Mouse (Mus musculus): ENCODE data around the gene Cd47. TPM values are rescaled to one million over a fixed set of nuclear protein-coding genes. Genes with fewer than 3 reads are reported as not detected.

The Cd47 gene
- polyA plus RNA-seq, 1 experiment from 2014 or later = 63.8 TPM

DNA sequence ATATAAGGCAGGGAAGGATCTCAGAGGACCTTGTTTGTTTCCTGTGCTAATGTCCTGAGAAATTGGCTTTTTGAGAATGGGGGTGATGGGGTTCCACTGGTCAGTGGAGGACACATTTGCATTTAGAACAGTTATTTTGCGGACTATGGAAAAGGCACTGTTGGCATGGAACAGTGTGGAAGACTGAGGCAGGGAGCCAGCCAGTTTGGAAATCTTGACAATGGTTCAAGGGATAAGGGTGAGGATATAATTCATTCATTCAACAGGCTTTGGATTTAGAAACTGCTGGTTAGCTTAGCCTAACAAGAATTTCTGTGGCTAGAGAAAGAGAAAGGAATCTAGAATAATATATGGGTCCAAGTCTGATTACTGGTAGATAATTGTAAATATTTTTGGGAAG is 61.7 kb downstream of the Cd47 start:
- H3K36me3 ChIP-seq (ENCODE audit: control insufficient read depth, insufficient read depth, low read length) = no peaks in the 10 kb centered on the region
- H3K4me3 ChIP-seq (ENCODE audit: low read depth, low read length) = no peak overlapping the region
- no peaks in the 10 kb centered on the region for H3K9me3 ChIP-seq (ENCODE audit: control insufficient read depth, low read length)
- no peak overlapping the region for H3K4me2 ChIP-seq (ENCODE audit: low read depth)
- H3K27ac ChIP-seq (ENCODE audit: low read depth, low read length) = no peak overlapping the region
- WGBS = 100% methylated on average over 1 of the region's 1 CpGs
- ATAC-seq (ENCODE audit: insufficient read depth, low FRiP score, low TSS enrichment) (no peak), DNase-seq (ENCODE audit: low spot score) (no peak)
- peaks cover 6% of the 10 kb centered on the region for H3K4me1 ChIP-seq (ENCODE audit: control insufficient read depth, insufficient read depth, low read length)
- H3K9ac ChIP-seq (ENCODE audit: low read length) = no peak overlapping the region
- H3K27me3 ChIP-seq (ENCODE audit: control insufficient read depth, insufficient read depth, low read length) = no peaks in the 10 kb centered on the region

DNA sequence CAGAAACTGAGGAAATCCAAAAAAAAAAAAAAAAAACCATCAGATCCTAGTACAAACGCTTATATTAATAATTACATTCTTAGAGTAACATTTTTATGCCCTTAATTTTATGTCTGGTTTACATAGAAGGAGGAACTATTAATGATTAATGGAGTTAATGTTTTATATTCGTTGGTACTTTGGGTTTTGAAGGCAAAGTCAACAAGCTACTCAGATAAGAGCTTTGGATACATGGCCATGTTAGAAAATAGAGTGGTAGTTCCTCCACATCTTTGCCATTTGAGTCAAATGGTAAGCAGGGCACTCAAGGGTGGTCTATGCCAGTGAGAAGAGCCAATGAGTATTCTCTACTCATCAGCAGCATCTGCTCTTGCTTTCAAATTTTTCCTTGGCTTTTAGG is 66.3 kb downstream of the Cd47 start:
- no peak overlapping the region for H3K4me3 ChIP-seq (ENCODE audit: low read depth, low read length)
- no peaks in the 10 kb centered on the region for H3K27me3 ChIP-seq (ENCODE audit: control insufficient read depth, insufficient read depth, low read length)
- no peak overlapping the region for H3K27ac ChIP-seq (ENCODE audit: low read depth, low read length)
- H3K9ac ChIP-seq (ENCODE audit: low read length) = no peak overlapping the region
- no peaks in the 10 kb centered on the region for H3K9me3 ChIP-seq (ENCODE audit: control insufficient read depth, low read length)
- peaks cover 2% of the 10 kb centered on the region; the same call in 1 of the 2 replicates for H3K36me3 ChIP-seq (ENCODE audit: control insufficient read depth, insufficient read depth, low read length)
- WGBS = 93% methylated on average over 2 of the region's 2 CpGs
- no peak overlapping the region for H3K4me2 ChIP-seq (ENCODE audit: low read depth)
- ATAC-seq (ENCODE audit: insufficient read depth, low FRiP score, low TSS enrichment) = no peak
- DNase-seq (ENCODE audit: low spot score) = no peak
- no peaks in the 10 kb centered on the region for H3K4me1 ChIP-seq (ENCODE audit: control insufficient read depth, insufficient read depth, low read length)

DNA sequence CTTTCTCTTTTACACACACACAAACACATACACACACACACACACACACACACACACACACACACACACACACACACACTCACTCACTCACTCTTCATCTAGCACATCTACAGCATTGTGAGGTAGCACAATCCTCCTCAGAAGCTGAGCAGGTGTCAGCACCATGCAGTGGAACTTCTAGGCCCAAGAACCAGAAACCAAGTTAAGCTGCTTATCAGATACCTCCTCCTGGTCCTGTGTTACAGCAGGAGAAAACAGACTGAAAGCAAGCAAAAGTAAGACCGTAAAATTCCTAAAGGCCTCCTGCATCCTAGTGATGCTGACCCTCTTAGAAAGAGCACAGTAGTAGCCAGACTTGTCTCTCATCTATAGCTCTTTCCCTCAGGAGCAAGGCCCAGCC is 67.9 kb downstream of the Cd47 start:
- no peaks in the 10 kb centered on the region for H3K4me1 ChIP-seq (ENCODE audit: control insufficient read depth, insufficient read depth, low read length)
- H3K9me3 ChIP-seq (ENCODE audit: control insufficient read depth, low read length) = no peaks in the 10 kb centered on the region
- H3K4me2 ChIP-seq (ENCODE audit: low read depth) = no peak overlapping the region
- ATAC-seq (ENCODE audit: insufficient read depth, low FRiP score, low TSS enrichment) (no peak), DNase-seq (ENCODE audit: low spot score) (no peak)
- peaks cover 2% of the 10 kb centered on the region; the same call in 1 of the 2 replicates for H3K36me3 ChIP-seq (ENCODE audit: control insufficient read depth, insufficient read depth, low read length)
- no peak overlapping the region for H3K9ac ChIP-seq (ENCODE audit: low read length)
- no peak overlapping the region for H3K4me3 ChIP-seq (ENCODE audit: low read depth, low read length)
- no peaks in the 10 kb centered on the region for H3K27me3 ChIP-seq (ENCODE audit: control insufficient read depth, insufficient read depth, low read length)
- H3K27ac ChIP-seq (ENCODE audit: low read depth, low read length) = no peak overlapping the region
- 93% methylated on average over 1 of the region's 1 CpGs for WGBS

- Histone ChIP-seq H3K4me1 (ENCODE audit: control insufficient read depth, insufficient read depth, low read length) (no peaks in the 10 kb centered on the region), H3K4me2 (ENCODE audit: low read depth) (no peak overlapping the region), H3K9me3 (ENCODE audit: control insufficient read depth, low read length) (no peaks in the 10 kb centered on the region), H3K27ac (ENCODE audit: low read depth, low read length) (no peak overlapping the region), H3K27me3 (ENCODE audit: control insufficient read depth, insufficient read depth, low read length) (no peaks in the 10 kb centered on the region), H3K9ac (ENCODE audit: low read length) (no peak overlapping the region), H3K4me3 (ENCODE audit: low read depth, low read length) (no peak overlapping the region), H3K36me3 (ENCODE audit: control insufficient read depth, insufficient read depth, low read length) (no peaks in the 10 kb centered on the region)
- 83% methylated on average over 2 of the region's 2 CpGs for WGBS
- DNase-seq (ENCODE audit: low spot score) = no peak
- no peak for ATAC-seq (ENCODE audit: insufficient read depth, low FRiP score, low TSS enrichment)
Observed at GRCm38 (mm10) chr16:49873918-49874317, 73.6 kb downstream of the Cd47 start.

GRCm38 (mm10) chr16:49874546-49874945 is 74.2 kb downstream of the Cd47 start:
- H3K4me1 ChIP-seq (ENCODE audit: control insufficient read depth, insufficient read depth, low read length) = no peaks in the 10 kb centered on the region
- DNase-seq (ENCODE audit: low spot score) (no peak), ATAC-seq (ENCODE audit: insufficient read depth, low FRiP score, low TSS enrichment) (no peak)
- H3K9me3 ChIP-seq (ENCODE audit: control insufficient read depth, low read length) = no peaks in the 10 kb centered on the region
- H3K36me3 ChIP-seq (ENCODE audit: control insufficient read depth, insufficient read depth, low read length) = no peaks in the 10 kb centered on the region
- 75% methylated on average over 1 of the region's 1 CpGs for WGBS
- H3K9ac ChIP-seq (ENCODE audit: low read length) = no peak overlapping the region
- H3K4me3 ChIP-seq (ENCODE audit: low read depth, low read length) = no peak overlapping the region
- no peak overlapping the region for H3K4me2 ChIP-seq (ENCODE audit: low read depth)
- H3K27ac ChIP-seq (ENCODE audit: low read depth, low read length) = no peak overlapping the region
- no peaks in the 10 kb centered on the region for H3K27me3 ChIP-seq (ENCODE audit: control insufficient read depth, insufficient read depth, low read length)

GRCm38 (mm10) chr16:49876291-49877030 is 76.1 kb downstream of the Cd47 start:
- Histone ChIP-seq H3K9ac (ENCODE audit: low read length) (no peak overlapping the region), H3K4me2 (ENCODE audit: low read depth) (no peak overlapping the region), H3K4me3 (ENCODE audit: low read depth, low read length) (no peak overlapping the region), H3K9me3 (ENCODE audit: control insufficient read depth, low read length) (no peaks in the 10 kb centered on the region), H3K27me3 (ENCODE audit: control insufficient read depth, insufficient read depth, low read length) (no peaks in the 10 kb centered on the region), H3K36me3 (ENCODE audit: control insufficient read depth, insufficient read depth, low read length) (no peaks in the 10 kb centered on the region), H3K4me1 (ENCODE audit: control insufficient read depth, insufficient read depth, low read length) (no peaks in the 10 kb centered on the region), H3K27ac (ENCODE audit: low read depth, low read length) (no peak overlapping the region)
- DNase-seq (ENCODE audit: low spot score) = no peak
- no peak for ATAC-seq (ENCODE audit: insufficient read depth, low FRiP score, low TSS enrichment)
- WGBS = 86% methylated on average over 9 of the region's 9 CpGs

- DNase-seq (ENCODE audit: low spot score) (no peak), ATAC-seq (ENCODE audit: insufficient read depth, low FRiP score, low TSS enrichment) (no peak)
- Histone ChIP-seq H3K36me3 (ENCODE audit: control insufficient read depth, insufficient read depth, low read length) (no peaks in the 10 kb centered on the region), H3K4me3 (ENCODE audit: low read depth, low read length) (no peak overlapping the region), H3K27ac (ENCODE audit: low read depth, low read length) (no peak overlapping the region), H3K9ac (ENCODE audit: low read length) (no peak overlapping the region), H3K9me3 (ENCODE audit: control insufficient read depth, low read length) (no peaks in the 10 kb centered on the region), H3K27me3 (ENCODE audit: control insufficient read depth, insufficient read depth, low read length) (no peaks in the 10 kb centered on the region), H3K4me2 (ENCODE audit: low read depth) (no peak overlapping the region), H3K4me1 (ENCODE audit: control insufficient read depth, insufficient read depth, low read length) (no peaks in the 10 kb centered on the region)
- WGBS = 94% methylated on average over 9 of the region's 9 CpGs
Observed at GRCm38 (mm10) chr16:49877243-49877642, 76.9 kb downstream of the Cd47 start.

- no peak for DNase-seq (ENCODE audit: low spot score)
- ATAC-seq (ENCODE audit: insufficient read depth, low FRiP score, low TSS enrichment) = no peak
- H3K27ac ChIP-seq (ENCODE audit: low read depth, low read length) = no peak overlapping the region
- no peak overlapping the region for H3K4me2 ChIP-seq (ENCODE audit: low read depth)
- no peaks in the 10 kb centered on the region for H3K4me1 ChIP-seq (ENCODE audit: control insufficient read depth, insufficient read depth, low read length)
- no peaks in the 10 kb centered on the region for H3K9me3 ChIP-seq (ENCODE audit: control insufficient read depth, low read length)
- H3K4me3 ChIP-seq (ENCODE audit: low read depth, low read length) = no peak overlapping the region
- H3K27me3 ChIP-seq (ENCODE audit: control insufficient read depth, insufficient read depth, low read length) = no peaks in the 10 kb centered on the region
- 88% methylated on average over 2 of the region's 2 CpGs for WGBS
- H3K9ac ChIP-seq (ENCODE audit: low read length) = no peak overlapping the region
- no peaks in the 10 kb centered on the region for H3K36me3 ChIP-seq (ENCODE audit: control insufficient read depth, insufficient read depth, low read length)
Observed at GRCm38 (mm10) chr16:49878051-49878450, 77.7 kb downstream of the Cd47 start.

DNA sequence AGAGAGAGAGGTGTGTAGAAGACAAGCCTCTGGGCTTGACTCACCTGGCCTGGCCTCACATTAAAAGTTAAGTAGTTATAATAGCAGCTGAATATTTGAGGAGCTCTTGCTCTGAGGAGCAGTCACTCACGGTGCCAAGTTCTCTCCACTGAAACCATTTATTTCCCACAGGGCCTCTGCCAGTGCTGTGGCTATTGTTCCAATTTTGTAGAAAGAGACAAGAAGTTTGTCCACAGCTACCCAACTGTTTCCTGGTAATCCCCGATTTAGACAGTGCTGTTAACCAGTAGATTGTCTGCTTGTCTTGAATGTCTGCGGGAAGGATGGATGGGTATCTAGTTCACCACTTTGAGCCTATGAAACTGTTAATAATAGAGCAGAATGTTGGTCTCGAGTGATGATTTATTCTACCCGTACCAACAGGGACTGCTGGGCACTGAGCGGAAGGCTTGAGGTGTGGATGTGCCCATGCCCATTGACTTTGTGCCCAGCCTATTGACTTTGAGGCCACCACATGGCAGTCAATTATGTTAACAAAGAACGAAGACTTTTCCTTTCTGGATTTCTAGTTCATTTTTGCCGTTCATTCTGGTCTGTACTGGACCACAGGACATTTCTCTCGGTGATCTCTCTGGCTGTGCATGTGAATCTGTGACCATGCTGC is 86.2 kb downstream of the Cd47 start:
- H3K4me1 ChIP-seq (ENCODE audit: control insufficient read depth, insufficient read depth, low read length) = no peaks in the 10 kb centered on the region
- no peak for ATAC-seq (ENCODE audit: insufficient read depth, low FRiP score, low TSS enrichment)
- H3K9ac ChIP-seq (ENCODE audit: low read length) = no peak overlapping the region
- no peak overlapping the region for H3K4me3 ChIP-seq (ENCODE audit: low read depth, low read length)
- no peak overlapping the region for H3K27ac ChIP-seq (ENCODE audit: low read depth, low read length)
- WGBS = 94% methylated on average over 9 of the region's 9 CpGs
- no peaks in the 10 kb centered on the region for H3K36me3 ChIP-seq (ENCODE audit: control insufficient read depth, insufficient read depth, low read length)
- H3K9me3 ChIP-seq (ENCODE audit: control insufficient read depth, low read length) = no peaks in the 10 kb centered on the region
- no peak for DNase-seq (ENCODE audit: low spot score)
- H3K27me3 ChIP-seq (ENCODE audit: control insufficient read depth, insufficient read depth, low read length) = no peaks in the 10 kb centered on the region
- H3K4me2 ChIP-seq (ENCODE audit: low read depth) = no peak overlapping the region
